Mouse (Mus musculus) forebrain, embryonic 10.5 days (tissue): ENCODE results near the gene Pxn. TPM values are rescaled to one million over a fixed set of nuclear protein-coding genes. Genes with fewer than 3 reads are reported as not detected.

Source experiments
- DNase-seq: peaks from one replicate; pipeline ENCODE4 v3.0.0-alpha.2; 2017; ENCODE audit warnings: low spot score; ENCODE audit errors: extremely low spot score
- H3K27ac ChIP-seq: fragments of 300-500 bp; sonication (generic); 2 replicates; pipeline ENCODE4 v1.5.1; 2016; ENCODE audit warnings: mild to moderate bottlenecking
- H3K27me3 ChIP-seq: fragments of 300-500 bp; sonication (generic); 2 replicates; pipeline ENCODE4 v1.6.1; 2016; ENCODE audit warnings: mild to moderate bottlenecking; ENCODE audit not compliant: poor library complexity, severe bottlenecking
- H3K36me3 ChIP-seq: fragments of 300-500 bp; sonication (generic); replicated peaks from 2 replicates; pipeline ENCODE4 v1.6.1; 2016; ENCODE audit warnings: mild to moderate bottlenecking, moderate library complexity
- H3K4me1 ChIP-seq: fragments of 300-500 bp; sonication (generic); 2 replicates; pipeline ENCODE4 v1.6.1; 2016
- H3K4me3 ChIP-seq: fragments of 300-500 bp; sonication (generic); 2 replicates; pipeline ENCODE4 v1.5.1; 2016; ENCODE audit warnings: mild to moderate bottlenecking, moderate library complexity
- H3K9me3 ChIP-seq: fragments of 300-500 bp; sonication (generic); 2 replicates; pipeline ENCODE4 v1.6.1; 2016; ENCODE audit warnings: mild to moderate bottlenecking, moderate library complexity
- WGBS: fragments of 180-500 bp; shearing (Covaris S2); methylation state at CpG from one replicate; pipeline ENCODE4 v1.1.7; 2016; 5-methylcytosine and 5-hydroxymethylcytosine counted together
- polyA plus RNA-seq: library from polyadenylated mRNA; unstranded; fragments of >200 nt; fragmentation: Nextera tagmentation; extraction: Ambion mirVana; gene quantifications from 2 replicates; pipeline ENCODE4 v1.2.1, GENCODE M21; 2016

Gene Pxn
- polyA plus RNA-seq, 1 experiment from 2014 or later, result 34.3 TPM

DNA sequence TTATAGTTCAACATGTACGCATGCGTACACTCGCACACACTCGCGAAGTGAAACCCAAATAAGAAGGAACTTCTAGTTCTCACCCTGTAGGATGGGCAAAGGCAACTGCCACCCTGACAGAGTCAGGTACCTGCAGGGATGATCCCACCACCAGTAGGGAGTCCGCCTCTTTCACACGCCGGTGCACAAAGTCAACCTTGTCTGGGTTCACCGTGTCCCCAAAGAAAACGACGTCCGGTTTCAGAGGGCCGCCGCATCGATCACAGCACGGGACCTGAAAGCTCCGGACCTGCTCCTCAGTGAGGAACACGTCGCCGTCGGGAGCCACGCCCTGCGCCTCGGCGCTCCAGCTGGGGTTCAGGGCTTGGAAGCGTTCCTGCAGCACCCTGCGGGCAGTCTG lies 26.4 kb upstream of the Pxn start:
- H3K4me1 ChIP-seq, result peaks cover 51% of the 10 kb centered on the region
- peaks cover 3% of the 10 kb centered on the region for H3K36me3 ChIP-seq
- H3K27ac ChIP-seq, result no peak overlapping the region
- WGBS, result 10% methylated on average over 27 of the region's 27 CpGs
- DNase-seq, result no peak
- H3K4me3 ChIP-seq, result peak overlapping the region; percentile 37
- no peaks in the 10 kb centered on the region for H3K9me3 ChIP-seq
- peaks cover 47% of the 10 kb centered on the region for H3K27me3 ChIP-seq

- Histone ChIP-seq H3K9me3 (no peaks in the 10 kb centered on the region), H3K36me3 (no peaks in the 10 kb centered on the region; the same call in 1 of the 2 replicates), H3K27me3 (peaks cover 47% of the 10 kb centered on the region), H3K4me3 (peak overlapping the region; percentile 33), H3K4me1 (peaks cover 39% of the 10 kb centered on the region), H3K27ac (0 out of 2 replicates have a peak overlapping the region, but pooled peaks have one; percentile 3)
- no peak for DNase-seq
- 21% methylated on average over 38 of the region's 38 CpGs for WGBS
These were observed 23.8 kb upstream of the Pxn start for GRCm38 (mm10) chr5:115482390-115483265.

GRCm38 (mm10) chr5:115483385-115483784 lies 23.1 kb upstream of the Pxn start:
- Histone ChIP-seq H3K36me3 (no peaks in the 10 kb centered on the region; the same call in 1 of the 2 replicates), H3K4me3 (peak overlapping the region; percentile 54; the same call in 1 of the 2 replicates), H3K9me3 (no peaks in the 10 kb centered on the region), H3K4me1 (peaks cover 39% of the 10 kb centered on the region), H3K27me3 (peaks cover 47% of the 10 kb centered on the region), H3K27ac (no peak overlapping the region)
- WGBS, result 16% methylated on average over 6 of the region's 6 CpGs
- no peak for DNase-seq

GRCm38 (mm10) chr5:115483947-115484920 lies 22.2 kb upstream of the Pxn start, which contains the start of gene Sirt4:
Gene Sirt4 (minus strand): TSS chr5:115484725.
- H3K27me3 ChIP-seq, result peaks cover 45% of the 10 kb centered on the region
- H3K4me1 ChIP-seq, result peaks cover 47% of the 10 kb centered on the region
- DNase-seq, result peak; percentile 84
- H3K27ac ChIP-seq, result peak within 1 kb of the TSS; percentile 82
- H3K4me3 ChIP-seq, result peak within 1 kb of the TSS; percentile 54
- 9% methylated on average over 30 of the region's 30 CpGs for WGBS
- no peaks in the 10 kb centered on the region for H3K9me3 ChIP-seq
- no peaks in the 10 kb centered on the region; the same call in 1 of the 2 replicates for H3K36me3 ChIP-seq

DNA sequence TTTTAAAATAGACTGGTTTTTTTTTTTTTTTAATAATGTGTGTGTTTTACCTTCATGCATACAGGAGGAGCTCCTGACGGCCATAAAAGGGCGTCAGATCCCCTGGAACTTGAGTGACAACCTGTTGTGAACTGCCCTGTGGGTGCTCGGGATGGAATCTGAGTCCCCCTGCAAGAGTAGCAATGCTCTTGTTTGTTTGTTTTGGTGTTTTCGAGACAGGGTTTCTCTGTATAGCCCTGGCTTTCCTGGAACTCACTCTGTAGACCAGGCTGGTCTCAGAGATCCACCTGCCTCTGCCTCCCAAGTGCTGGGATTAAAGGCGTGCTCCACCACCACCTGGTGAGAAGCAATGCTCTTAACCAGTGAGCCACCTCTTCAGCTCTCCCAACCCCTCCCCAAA lies 21.5 kb upstream of the Pxn start:
- 76% methylated on average over 5 of the region's 5 CpGs for WGBS
- H3K4me1 ChIP-seq, result peaks cover 50% of the 10 kb centered on the region
- H3K27me3 ChIP-seq, result peaks cover 38% of the 10 kb centered on the region
- no peaks in the 10 kb centered on the region for H3K9me3 ChIP-seq
- H3K4me3 ChIP-seq, result peak overlapping the region; percentile 54
- H3K36me3 ChIP-seq, result no peaks in the 10 kb centered on the region
- no peak for DNase-seq
- no peak overlapping the region for H3K27ac ChIP-seq

GRCm38 (mm10) chr5:115485489-115486205 lies 20.8 kb upstream of the Pxn start:
- 88% methylated on average over 18 of the region's 18 CpGs for WGBS
- H3K27me3 ChIP-seq, result peaks cover 31% of the 10 kb centered on the region
- peaks cover 45% of the 10 kb centered on the region for H3K4me1 ChIP-seq
- no peak overlapping the region for H3K4me3 ChIP-seq
- no peak overlapping the region for H3K27ac ChIP-seq
- no peaks in the 10 kb centered on the region for H3K36me3 ChIP-seq
- no peak for DNase-seq
- no peaks in the 10 kb centered on the region for H3K9me3 ChIP-seq

DNA sequence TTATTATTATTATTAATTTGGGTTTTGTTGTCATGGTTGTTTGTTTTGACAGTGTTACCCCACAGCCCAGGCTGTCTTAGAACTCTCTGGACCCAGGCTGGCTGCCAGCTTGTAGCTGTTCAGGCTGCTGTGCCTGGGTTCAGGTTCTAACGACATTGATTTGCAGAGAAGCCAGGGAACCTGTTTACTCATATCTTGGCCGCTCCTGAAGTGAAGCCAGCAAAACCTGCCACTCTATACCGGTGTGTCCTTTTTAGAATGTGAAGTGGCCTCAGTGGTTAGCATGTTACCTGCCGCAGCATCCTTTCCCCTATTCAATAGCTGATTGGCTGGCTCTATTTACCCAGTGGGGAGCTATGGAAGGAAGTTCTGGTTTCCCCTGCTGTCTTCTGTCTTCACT lies 19.8 kb upstream of the Pxn start:
- peaks cover 53% of the 10 kb centered on the region for H3K4me1 ChIP-seq
- H3K27me3 ChIP-seq, result peaks cover 20% of the 10 kb centered on the region
- 53% methylated on average over 4 of the region's 4 CpGs for WGBS
- H3K4me3 ChIP-seq, result no peak overlapping the region
- DNase-seq, result no peak
- H3K36me3 ChIP-seq, result no peaks in the 10 kb centered on the region
- no peaks in the 10 kb centered on the region for H3K9me3 ChIP-seq
- H3K27ac ChIP-seq, result no peak overlapping the region

- WGBS, result 86% methylated on average over 8 of the region's 8 CpGs
- Histone ChIP-seq H3K9me3 (no peaks in the 10 kb centered on the region), H3K27ac (no peak overlapping the region), H3K36me3 (no peaks in the 10 kb centered on the region), H3K4me3 (no peak overlapping the region), H3K4me1 (peaks cover 55% of the 10 kb centered on the region), H3K27me3 (peaks cover 20% of the 10 kb centered on the region)
- no peak for DNase-seq
These were observed 19.1 kb upstream of the Pxn start for GRCm38 (mm10) chr5:115487353-115487752.

GRCm38 (mm10) chr5:115487942-115488580 lies 18.4 kb upstream of the Pxn start:
- no peak overlapping the region for H3K27ac ChIP-seq
- H3K9me3 ChIP-seq, result no peaks in the 10 kb centered on the region

DNA sequence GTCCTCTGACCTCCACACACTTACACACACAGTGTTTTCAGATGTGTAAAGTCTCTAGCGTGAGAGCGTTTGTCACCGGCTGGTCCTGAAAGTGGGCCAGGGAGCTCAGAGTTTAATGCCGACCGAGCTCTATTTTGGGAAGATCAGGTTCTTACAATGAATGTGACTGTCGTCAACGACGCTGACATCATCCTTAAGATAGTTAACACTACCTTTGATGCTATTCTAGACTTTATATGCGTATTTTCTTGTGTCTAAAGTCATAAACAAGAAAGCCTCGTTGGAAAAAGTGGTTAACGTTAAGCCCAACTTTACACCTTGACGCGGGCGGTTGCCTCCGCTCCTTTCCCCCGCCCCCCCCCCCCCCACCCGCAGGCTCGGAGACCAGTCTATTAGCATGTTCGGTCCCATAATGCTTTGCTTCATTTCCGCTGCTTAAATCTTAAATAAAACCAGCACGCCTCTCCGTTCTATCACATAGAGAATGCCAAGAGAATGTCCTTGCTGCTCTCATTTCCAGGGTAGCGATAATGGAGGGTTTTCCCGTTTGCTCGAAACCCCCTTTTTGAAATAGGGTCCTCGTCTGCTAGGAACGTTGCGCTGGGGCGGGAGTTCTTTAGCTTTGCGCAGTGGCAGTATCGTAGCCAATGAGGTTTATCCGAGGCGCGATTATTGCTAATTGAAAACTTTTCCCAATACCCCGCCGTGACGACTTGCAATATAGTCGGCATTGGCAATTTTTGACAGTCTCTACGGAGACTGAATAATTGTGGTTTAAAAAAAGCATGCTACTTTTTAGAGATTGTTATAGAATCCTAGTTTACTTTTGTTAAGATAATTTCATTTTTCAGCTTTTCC lies 17.4 kb upstream of the Pxn start:
- H3K4me3 ChIP-seq, result peak overlapping the region; percentile 49
- under 1% methylated on average over 39 of the region's 39 CpGs for WGBS

More at GRCm38 (mm10) chr5:115487942-115488580, 18.4 kb upstream of the Pxn start:
- no peak for DNase-seq
- peaks cover 12% of the 10 kb centered on the region for H3K27me3 ChIP-seq
- peaks cover 53% of the 10 kb centered on the region for H3K4me1 ChIP-seq
- no peaks in the 10 kb centered on the region for H3K36me3 ChIP-seq
- H3K4me3 ChIP-seq, result no peak overlapping the region; the same call in 1 of the 2 replicates
- 79% methylated on average over 9 of the region's 9 CpGs for WGBS

More for the DNA sequence above, 17.4 kb upstream of the Pxn start:
- H3K27me3 ChIP-seq, result 0 out of 2 replicates have a peak, but pooled peaks cover 5% of the 10 kb centered on the region
- H3K36me3 ChIP-seq, result no peaks in the 10 kb centered on the region
- H3K9me3 ChIP-seq, result no peaks in the 10 kb centered on the region
- peaks cover 52% of the 10 kb centered on the region for H3K4me1 ChIP-seq
- H3K27ac ChIP-seq, result peak overlapping the region; percentile 100
- DNase-seq, result peak; percentile 85
